ENCODE assay signal across 12 mouse cellular contexts in the genomic region with DNA sequence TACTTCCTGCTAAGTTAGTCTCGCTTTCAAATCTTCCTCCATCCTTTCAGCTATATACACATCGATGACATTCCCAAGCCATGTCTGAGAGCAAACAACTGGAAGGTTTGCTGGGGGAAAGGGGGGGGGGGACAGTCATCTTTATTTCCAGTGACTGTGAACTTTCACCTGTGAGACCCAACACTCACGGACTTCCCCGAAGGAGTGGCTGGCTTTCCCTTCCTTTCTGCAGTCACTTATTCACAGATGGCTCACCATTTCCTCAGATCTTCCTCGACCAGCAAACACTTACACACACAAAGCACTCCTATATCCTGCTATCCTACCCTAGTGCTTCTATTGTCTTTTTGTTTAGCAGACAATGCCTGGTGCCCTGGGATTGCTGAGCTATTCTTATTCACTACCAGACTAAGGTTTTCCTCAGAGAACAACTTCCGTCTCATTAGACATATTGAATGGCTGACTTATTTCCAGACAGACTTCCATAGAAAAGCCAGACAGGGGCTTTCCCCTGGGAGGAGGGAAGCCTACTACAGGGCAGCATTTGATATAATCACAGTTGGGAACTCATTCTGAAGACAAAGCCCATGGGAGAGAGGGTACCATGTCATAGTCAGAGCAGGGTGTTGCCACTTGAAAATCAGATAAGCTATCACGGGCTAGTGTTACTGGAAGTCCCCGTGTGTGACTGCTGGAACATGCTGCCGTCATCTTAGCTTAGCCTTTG. TPM values are rescaled to one million over a fixed set of nuclear protein-coding genes. Genes with fewer than 3 reads are reported as not detected.
DNase-seq lines count a peak whose midpoint lies in the region; ATAC-seq lines count a peak whose summit lies in the region.
"Had no signal": no experiment of that assay in that cellular context is flagged by ENCODE, and none has a peak within 500 bp of the region (broad histone marks: within the 10 kb centered on the region; RNA-seq: fewer than 3 reads in every experiment).

No protein-coding gene starts in this region.

- peaks cover 14% of the 10 kb centered on the region for H3K27me3 ChIP-seq in neural tube, embryonic 15.5 days (replicated peaks)
- peaks cover 36% of the 10 kb centered on the region for H3K27me3 ChIP-seq in forebrain, embryonic 10.5 days (ENCODE audit: poor library complexity, severe bottlenecking)
- H3K27me3 ChIP-seq in intestine, embryonic 16.5 days (replicated peaks; ENCODE audit: control insufficient read depth, insufficient read depth, low read length): no peaks in the 10 kb centered on the region
- H3K27me3 ChIP-seq: limb, embryonic 12.5 days had no signal

- no peak overlapping the region for H3K27ac ChIP-seq in neural tube, embryonic 15.5 days (replicated peaks)
- H3K27ac ChIP-seq in forebrain, embryonic 10.5 days: peak overlapping the region; percentile 82
- H3K27ac ChIP-seq in intestine, embryonic 16.5 days (ENCODE audit: low read length): no peak overlapping the region
- H3K27ac ChIP-seq: limb, embryonic 12.5 days had no signal

- no peak overlapping the region for H3K4me3 ChIP-seq in neural tube, embryonic 15.5 days (replicated peaks)
- peak overlapping the region; percentile 18; the same call in 1 of the 2 replicates for H3K4me3 ChIP-seq in forebrain, embryonic 10.5 days
- H3K4me3 ChIP-seq in intestine, embryonic 16.5 days (ENCODE audit: low read length): no peak overlapping the region
- H3K4me3 ChIP-seq: limb, embryonic 12.5 days; myocyte had no signal

- H3K36me3 ChIP-seq in neural tube, embryonic 15.5 days: no peaks in the 10 kb centered on the region
- H3K36me3 ChIP-seq in forebrain, embryonic 10.5 days (replicated peaks): no peaks in the 10 kb centered on the region
- no peaks in the 10 kb centered on the region for H3K36me3 ChIP-seq in intestine, embryonic 16.5 days (ENCODE audit: control insufficient read depth, insufficient read depth, low read length)
- H3K36me3 ChIP-seq: limb, embryonic 12.5 days had no signal

- ATAC-seq in neural tube, embryonic 15.5 days (ENCODE audit: low FRiP score): no peak
- peak; percentile 43 for ATAC-seq in intestine, embryonic 16.5 days

- DNase-seq in neural tube, embryonic 10.5 days (ENCODE audit: extremely low spot score, low spot score): peak; percentile 29
- peak; percentile 45 for DNase-seq in forebrain, embryonic 10.5 days (ENCODE audit: extremely low spot score, low spot score)
- DNase-seq in urinary bladder, adult 18-20 months (ENCODE audit: low spot score in 2 of 2): no peak
- DNase-seq in spleen, postnatal 4 days (ENCODE audit: low spot score in 2 of 2): no peak
- no peak for DNase-seq in adrenal gland, postnatal 4 days (ENCODE audit: low spot score in 2 of 2)
- DNase-seq: adrenal gland, postnatal 36 days; cerebellum, adult 9-11 months; heart, postnatal 36 days had no signal

- WGBS in neural tube, embryonic 15.5 days: 13% methylated on average over 9 of the region's 9 CpGs
- WGBS in forebrain, embryonic 10.5 days: 21% methylated on average over 9 of the region's 9 CpGs
- 38% methylated on average over 9 of the region's 9 CpGs for WGBS in intestine, embryonic 16.5 days

- no peak overlapping the region for H3K4me2 ChIP-seq in neural tube, embryonic 15.5 days
- H3K4me2 ChIP-seq in intestine, embryonic 16.5 days (ENCODE audit: low read depth, low read length): peak overlapping the region; percentile 30
- H3K4me2 ChIP-seq: limb, embryonic 12.5 days had no signal

- no peaks in the 10 kb centered on the region for H3K9me3 ChIP-seq in neural tube, embryonic 15.5 days (replicated peaks)
- H3K9me3 ChIP-seq in forebrain, embryonic 10.5 days: peaks cover 12% of the 10 kb centered on the region
- no peaks in the 10 kb centered on the region for H3K9me3 ChIP-seq in intestine, embryonic 16.5 days (ENCODE audit: control insufficient read depth, low read length)

- H3K4me1 ChIP-seq in neural tube, embryonic 15.5 days: peaks cover 6% of the 10 kb centered on the region; the same call in 1 of the 2 replicates
- peaks cover 52% of the 10 kb centered on the region for H3K4me1 ChIP-seq in forebrain, embryonic 10.5 days
- H3K4me1 ChIP-seq in intestine, embryonic 16.5 days (ENCODE audit: control insufficient read depth, insufficient read depth, low read length): peaks cover 3% of the 10 kb centered on the region; the same call in 1 of the 2 replicates
- H3K4me1 ChIP-seq: limb, embryonic 12.5 days had no signal

- no peak overlapping the region for H3K9ac ChIP-seq in neural tube, embryonic 15.5 days (replicated peaks)
- no peak overlapping the region for H3K9ac ChIP-seq in intestine, embryonic 16.5 days (ENCODE audit: low read depth, low read length)
- H3K9ac ChIP-seq: limb, embryonic 12.5 days had no signal

RNA-seq across cellular contexts. Expression of a gene that starts 24.5 kb away (rescaled TPM):
- polyA plus RNA-seq in neural tube, embryonic 15.5 days (2015; fragmentation: Nextera tagmentation; extraction: Ambion mirVana): 16.7 and 19.3 TPM in 2 replicates
- 39.0 and 41.5 TPM in 2 replicates for polyA plus RNA-seq in forebrain, embryonic 10.5 days (2016; fragmentation: Nextera tagmentation; extraction: Ambion mirVana)
- 36.1 and 38.1 TPM in 2 replicates for polyA plus RNA-seq in intestine, embryonic 16.5 days (2015; fragmentation: Nextera tagmentation; extraction: Ambion mirVana)
- total RNA-seq in adrenal gland, postnatal 4 days (2021): 10 to 100 TPM; 15.5 to 19.5 TPM

Comparison
In these comparisons a context has a peak if more than half of its experiments do, and no peak if none do; other contexts are left out.
1. DNase-seq: peak in neural tube, embryonic 10.5 days (single experiment) and forebrain, embryonic 10.5 days (single experiment); none in urinary bladder, adult 18-20 months (0 of 2), spleen, postnatal 4 days (0 of 2) and adrenal gland, postnatal 4 days (0 of 2).